Mouse (Mus musculus) adrenal gland (tissue): ENCODE data around the gene Pdpn.

Experiments
- intact Hi-C: fragments of 180-260 bp; cut with DNase I; formaldehyde crosslinking; loops from one replicate; pipeline ENCODE4 v1.15.1; 2025

Pdpn gene

DNA sequence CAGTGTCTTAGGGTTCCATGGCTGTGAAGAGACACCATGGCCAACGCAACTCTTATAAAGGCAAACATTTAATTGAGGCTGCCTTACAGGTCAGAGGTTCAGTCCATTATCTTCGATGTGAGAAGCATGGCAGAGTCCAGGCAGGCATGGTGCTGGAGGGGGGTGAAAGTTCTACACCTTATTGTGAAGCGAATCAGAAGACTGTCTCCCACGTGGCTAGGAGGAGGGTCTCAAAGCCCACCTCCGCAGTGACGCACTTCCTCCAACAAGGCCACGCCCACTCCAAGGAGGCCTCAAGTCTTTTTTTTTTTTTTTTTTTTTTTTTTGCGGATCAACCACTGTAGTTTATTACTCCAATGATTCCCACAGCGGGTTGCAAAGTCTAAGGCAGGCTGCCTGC, 58.1 kb downstream of the Pdpn start:
- intact Hi-C loops = no loop called here

DNA sequence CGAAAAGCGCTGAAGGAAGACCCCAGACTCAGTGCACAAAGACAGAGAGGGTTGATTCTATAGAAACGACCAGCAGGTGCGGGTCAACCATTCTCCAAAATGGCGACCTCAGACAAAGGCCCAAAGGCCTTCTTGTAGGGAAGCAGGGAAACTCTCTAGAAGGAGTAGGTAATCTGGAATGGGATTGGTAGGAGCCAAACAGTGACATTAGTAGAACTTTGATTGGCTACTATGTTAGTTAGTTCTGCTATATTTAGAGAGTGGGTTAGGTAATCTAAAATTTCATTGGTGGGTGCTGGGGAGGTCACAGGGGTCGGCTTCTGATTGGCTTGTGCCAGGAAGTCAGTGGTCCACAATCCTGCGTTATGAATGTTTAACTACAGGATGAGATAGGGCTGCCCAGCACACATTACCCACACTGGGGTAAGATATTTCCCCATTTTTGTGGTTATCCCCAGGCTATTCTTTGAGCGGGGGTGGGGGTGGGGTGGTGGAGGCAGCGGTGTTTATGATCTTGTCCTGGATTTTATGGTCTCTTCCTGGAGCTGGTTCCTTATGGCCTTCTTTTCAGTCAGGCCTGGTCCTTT, 59.7 kb downstream of the Pdpn start:
- intact Hi-C loops = loop anchor here (5.0 kb wide), 1 partner anchor 127 kb away; no protein-coding TSS in a partner anchor

DNA sequence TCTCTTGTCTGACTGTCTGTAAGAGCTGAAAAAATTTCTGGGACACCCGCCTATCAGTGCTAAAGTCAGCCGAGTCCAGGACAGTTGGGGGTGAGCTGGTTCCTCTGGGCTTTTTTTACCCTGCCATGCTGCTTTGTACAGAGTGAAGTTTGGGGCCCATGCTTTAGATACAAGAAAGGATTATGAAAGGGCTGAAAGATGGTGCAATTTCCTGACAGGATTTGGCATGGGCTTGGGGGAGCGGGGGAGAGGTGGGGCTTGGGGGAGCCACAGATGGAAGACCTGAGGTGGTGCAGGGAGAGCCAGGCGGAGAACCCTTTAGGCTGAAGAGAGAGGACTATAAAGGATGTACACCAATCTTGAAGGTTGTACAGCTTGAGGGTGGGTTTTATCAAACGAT, 60.2 kb downstream of the Pdpn start:
- intact Hi-C loops = loop anchor here (5.0 kb wide), 1 partner anchor 127 kb away; no protein-coding TSS in a partner anchor

DNA sequence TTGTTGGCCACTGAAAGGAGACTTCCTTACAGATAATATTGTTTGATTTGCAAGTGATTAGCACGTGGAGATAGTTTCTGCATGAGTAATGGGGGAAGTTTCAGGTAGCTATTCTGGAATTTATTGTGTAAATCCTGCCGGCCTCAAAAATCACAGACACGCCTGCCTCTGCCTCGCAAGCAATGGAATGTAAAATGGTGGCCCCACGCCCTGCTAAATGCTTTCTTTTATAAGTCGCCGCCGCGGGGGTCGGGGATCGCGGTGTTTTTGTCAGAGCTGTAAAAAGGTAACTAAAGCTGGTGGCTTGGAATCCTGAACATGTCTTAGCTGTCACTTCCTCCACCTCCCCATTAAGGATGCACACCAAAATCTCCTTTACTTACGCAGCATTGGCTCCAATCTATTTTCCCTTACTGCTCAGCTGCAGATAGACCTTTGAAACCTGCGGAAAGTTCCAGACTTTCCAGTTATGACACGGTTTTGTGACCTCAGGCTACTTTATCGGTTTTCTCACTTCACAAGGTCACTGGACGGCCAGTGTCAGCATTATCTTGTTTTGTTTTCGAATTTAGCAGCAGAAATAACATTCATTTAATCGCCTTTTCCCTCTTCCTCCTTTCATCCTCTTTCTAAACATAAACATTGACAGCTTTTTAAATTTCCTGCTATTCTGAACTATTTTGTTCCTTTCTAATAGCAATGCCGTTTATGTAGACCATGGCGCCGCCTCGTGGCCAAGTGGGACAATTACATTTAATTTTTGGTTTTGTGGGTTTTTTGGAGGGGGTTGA, 60.9 kb downstream of the Pdpn start:
- intact Hi-C loops = loop anchor here (1.0 to 5.0 kb wide), 2 partner anchors 126 to 211 kb away; no protein-coding TSS in a partner anchor

DNA sequence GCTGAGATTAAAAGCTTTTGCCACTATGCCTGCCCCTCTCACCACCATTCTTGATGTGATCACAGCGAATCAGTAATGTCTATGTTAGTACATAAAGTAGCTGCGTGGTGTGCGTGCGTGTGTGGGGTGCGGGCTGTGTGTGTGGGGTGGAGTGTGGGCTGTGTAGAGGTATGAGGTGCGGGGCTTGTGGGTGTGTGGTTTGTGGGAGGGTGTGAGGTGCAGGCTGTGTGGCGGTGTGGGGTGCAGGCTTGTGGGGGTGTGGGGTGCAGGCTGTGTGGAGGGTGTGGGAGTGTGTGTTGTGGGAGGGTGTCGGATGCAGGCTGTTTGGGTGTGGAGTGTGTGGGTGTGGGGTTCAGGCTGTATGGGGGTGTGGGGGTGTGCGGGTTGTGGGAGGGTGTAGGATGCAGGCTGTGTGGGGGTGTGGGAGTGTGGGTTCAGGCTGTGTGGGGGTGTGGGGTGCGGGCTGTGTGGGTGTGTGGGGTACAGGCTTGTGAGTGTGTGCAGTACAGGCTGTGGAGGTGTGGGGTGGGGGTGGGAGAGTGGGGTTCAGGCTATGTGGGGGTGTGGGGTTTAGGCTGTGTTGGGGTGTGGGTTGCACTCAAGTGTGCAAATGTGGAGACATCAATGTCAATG, 67.5 kb downstream of the Pdpn start:
- intact Hi-C loops = no loop called here

DNA sequence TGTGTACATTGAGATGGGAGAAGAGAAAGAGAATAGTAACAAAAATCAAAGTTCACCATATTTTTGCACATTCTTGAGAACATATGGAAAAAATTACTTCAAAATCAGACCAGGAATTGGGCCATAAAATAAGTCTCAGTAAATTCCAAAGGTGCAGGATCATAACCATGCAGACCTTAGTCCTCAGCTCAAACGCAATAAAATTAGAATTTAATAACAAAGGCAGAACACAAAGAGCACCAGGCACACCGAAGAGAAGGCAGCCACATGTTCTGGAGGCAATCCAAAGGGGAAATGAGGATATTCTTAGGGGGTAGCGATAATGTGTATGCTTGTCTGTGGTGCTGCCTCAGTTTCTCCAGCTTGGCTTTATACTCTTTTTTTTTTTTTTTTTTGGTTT, 68.3 kb downstream of the Pdpn start:
- intact Hi-C loops = no loop called here

DNA sequence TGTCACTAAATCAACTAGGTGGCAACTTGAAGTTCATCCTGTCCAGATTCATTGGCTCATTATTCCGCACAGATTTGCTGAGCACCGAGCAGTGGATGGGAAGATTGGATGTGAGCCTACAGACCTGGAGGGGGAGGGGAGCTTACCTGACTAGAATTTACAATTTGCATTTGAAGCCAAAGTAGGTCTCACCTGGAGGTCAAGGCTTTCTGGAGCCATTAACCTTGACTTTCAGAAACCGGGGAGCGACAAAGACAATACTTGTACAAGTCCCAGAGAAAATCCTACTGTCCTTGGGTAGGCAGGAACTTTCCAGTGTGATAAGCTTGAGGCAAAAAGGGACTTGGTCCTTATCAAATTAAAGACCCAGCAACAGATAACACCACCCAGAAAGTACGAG, 71.4 kb downstream of the Pdpn start:
- intact Hi-C loops = no loop called here

DNA sequence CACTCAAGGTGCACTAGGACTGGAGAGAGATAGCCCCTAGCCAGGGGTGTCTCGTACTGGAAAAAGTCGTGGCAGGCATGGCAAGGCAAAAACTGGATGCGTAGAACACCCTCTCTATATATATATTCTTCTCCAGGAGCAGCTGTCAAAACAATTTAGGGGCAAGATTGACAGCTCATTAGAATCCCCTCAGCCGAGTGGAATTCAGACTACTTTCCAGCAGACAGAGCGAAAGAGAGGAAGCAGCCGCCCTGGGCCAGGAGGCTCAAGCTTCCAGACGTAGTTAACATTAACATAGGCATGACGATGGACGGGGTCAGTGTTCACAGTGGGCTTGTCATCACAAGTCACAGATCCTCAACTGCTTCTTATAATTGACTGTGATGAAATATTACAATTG, 73.5 kb downstream of the Pdpn start:
- intact Hi-C loops = no loop called here

DNA sequence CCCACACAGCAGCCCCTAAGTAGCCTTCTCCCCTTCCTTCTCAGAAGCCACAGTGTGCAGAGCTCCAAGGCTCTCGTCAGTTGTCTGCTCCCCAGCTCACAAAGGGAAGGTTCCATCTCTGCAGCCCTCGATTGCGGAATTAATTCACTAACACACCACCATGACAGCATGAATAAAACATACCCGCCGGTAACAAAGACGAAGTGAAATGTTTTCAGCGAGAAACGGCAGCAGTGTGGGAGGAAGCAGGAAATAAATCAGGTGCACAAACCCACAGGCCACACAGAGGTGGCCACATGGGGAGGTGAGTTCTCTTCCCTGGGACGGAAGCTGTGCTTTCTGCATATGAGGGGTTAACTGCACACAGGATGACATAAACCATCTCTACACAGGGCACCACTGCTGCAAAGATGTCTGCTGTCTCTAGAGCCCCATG, 80.0 kb downstream of the Pdpn start:
- intact Hi-C loops = loop anchor here (10.0 kb wide), 1 partner anchor 105 kb away; no protein-coding TSS in a partner anchor

DNA sequence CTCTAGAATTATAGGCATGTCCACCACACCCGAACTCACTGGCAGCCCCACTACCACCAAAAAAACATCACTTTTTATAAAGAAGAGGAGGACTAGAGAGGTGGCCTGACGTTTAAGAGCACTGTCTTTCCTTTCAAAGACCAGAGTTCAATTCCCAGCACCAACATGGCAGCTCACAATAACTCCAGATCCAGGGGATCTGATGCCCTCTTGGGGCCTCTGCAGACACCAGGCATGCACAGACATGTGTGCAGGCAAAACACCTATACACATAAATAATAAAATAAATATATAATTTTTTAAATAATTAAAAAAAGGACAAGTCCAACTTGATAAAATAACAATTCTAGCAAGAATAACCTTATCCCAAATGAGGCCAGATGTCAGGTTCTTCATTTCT, 80.5 kb downstream of the Pdpn start:
- intact Hi-C loops = loop anchor here (10.0 kb wide), 1 partner anchor 104 kb away; no protein-coding TSS in a partner anchor
